Mouse (Mus musculus) spleen, adult 2 months (tissue): ENCODE results near the gene Itgax. TPM values are rescaled to one million over a fixed set of nuclear protein-coding genes. Genes with fewer than 3 reads are reported as not detected.

ENCODE experiments used
- DNase-seq, 2 experiments: peaks; one replicate each; pipeline versions ENCODE4 v3.0.0 to v3.0.0-alpha.2; 2012 to 2021; ENCODE audit warnings: low spot score in 2 of 2, low read depth in 1 of 2
- H3K27ac ChIP-seq: fragments of 200-500 bp; 2 replicates; pipeline ENCODE4 v1.5.1; 2012; ENCODE audit warnings: low read length, inconsistent platforms; ENCODE audit not compliant: insufficient read depth
- H3K27me3 ChIP-seq: fragments of 200-500 bp; 2 replicates; pipeline ENCODE4 v1.6.1; 2012; ENCODE audit warnings: mild to moderate bottlenecking, moderate library complexity, low read length, inconsistent platforms; ENCODE audit not compliant: control insufficient read depth, insufficient read depth
- H3K36me3 ChIP-seq: fragments of 200-500 bp; 2 replicates; pipeline ENCODE4 v1.6.1; 2012; ENCODE audit warnings: mild to moderate bottlenecking, low read length, inconsistent platforms; ENCODE audit not compliant: control insufficient read depth, insufficient read depth
- H3K4me1 ChIP-seq: fragments of 200-500 bp; 2 replicates; pipeline ENCODE4 v1.6.1; 2011; ENCODE audit warnings: inconsistent platforms; ENCODE audit not compliant: control insufficient read depth, insufficient read depth, insufficient read length
- H3K4me3 ChIP-seq: fragments of 200-500 bp; 2 replicates; pipeline ENCODE4 v1.5.1; 2011; ENCODE audit warnings: mild to moderate bottlenecking, inconsistent platforms; ENCODE audit not compliant: insufficient read depth, insufficient read length; ENCODE audit errors: extremely low read depth
- CTCF ChIP-seq: fragments of 200-500 bp; IDR thresholded peaks from 2 replicates; pipeline ENCODE4 v1.5.1; 2011; ENCODE audit warnings: mild to moderate bottlenecking, inconsistent platforms; ENCODE audit not compliant: insufficient read depth, insufficient read length, insufficient replicate concordance; ENCODE audit errors: extremely low read depth
- POLR2A ChIP-seq: fragments of 200-500 bp; IDR thresholded peaks from 2 replicates; pipeline ENCODE4 v1.6.1; 2011; ENCODE audit warnings: low read depth, low read length, inconsistent platforms
- WGBS: fragments of 180-500 bp; shearing (Covaris S2); methylation state at CpG from one replicate; pipeline ENCODE4 v1.1.7; 2018; 5-methylcytosine and 5-hydroxymethylcytosine counted together
- polyA plus RNA-seq: library from polyadenylated mRNA; depleted of rRNA; stranded (reverse); fragments of >200 nt; gene quantifications from 2 replicates; pipeline ENCODE4 v1.2.3, GENCODE M21; 2012; rRNA removed

Gene Itgax
- polyA plus RNA-seq, 1 experiment = 28.4 TPM

DNA sequence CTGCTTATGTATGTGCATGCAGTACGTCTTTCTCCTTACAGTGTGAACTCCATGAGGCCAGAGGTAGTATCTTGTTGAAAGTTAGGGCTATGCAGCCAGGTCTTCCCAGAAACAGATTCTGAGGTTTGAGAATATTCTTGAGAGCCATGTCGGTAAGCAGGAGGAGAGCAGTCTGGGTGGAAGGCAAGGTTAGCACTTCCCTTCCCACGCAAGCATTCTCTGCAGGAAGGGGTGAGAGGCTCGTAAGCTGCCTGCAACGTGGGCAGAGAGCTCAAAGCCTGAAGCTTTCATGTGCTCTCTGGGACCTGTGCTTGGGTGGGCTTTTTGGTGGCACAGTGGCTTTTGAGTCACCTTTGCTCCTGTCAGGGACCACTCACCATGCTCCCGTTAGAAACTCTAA is 51.2 kb downstream of the Itgax start:
- no peaks in the 10 kb centered on the region for H3K36me3 ChIP-seq
- H3K4me1 ChIP-seq = peaks cover 22% of the 10 kb centered on the region; the same call in 1 of the 2 replicates
- DNase-seq = no peak
- no peaks in the 10 kb centered on the region for H3K27me3 ChIP-seq
- WGBS = 36% methylated on average over 6 of the region's 6 CpGs
- TF ChIP-seq POLR2A (no peak), CTCF (no peak)
- peak overlapping the region; percentile 26 for H3K27ac ChIP-seq
- no peak overlapping the region for H3K4me3 ChIP-seq

- Histone ChIP-seq H3K27me3 (no peaks in the 10 kb centered on the region), H3K4me1 (peaks cover 22% of the 10 kb centered on the region; the same call in 1 of the 2 replicates), H3K36me3 (no peaks in the 10 kb centered on the region), H3K4me3 (no peak overlapping the region), H3K27ac (no peak overlapping the region)
- no peak for DNase-seq
- TF ChIP-seq POLR2A (no peak), CTCF (no peak)
- WGBS = 39% methylated on average over 10 of the region's 10 CpGs
Observed at GRCm38 (mm10) chr7:128181691-128182090, 52.3 kb downstream of the Itgax start.

Other genes starting within 250 kb of the Itgax start
- 1.4 and 1.7 TPM in 2 replicates for gene Prss53, start 238.6 kb upstream of the Itgax start, polyA plus RNA-seq
- not detected in 2 replicates for gene Gm21974, start 234.1 kb upstream of the Itgax start, polyA plus RNA-seq
- 46.1 and 61.2 TPM in 2 replicates for gene Vkorc1, start 233.9 kb upstream of the Itgax start, polyA plus RNA-seq
- 59.9 and 70.8 TPM in 2 replicates for gene Bckdk, start 225.5 kb upstream of the Itgax start, polyA plus RNA-seq
- 11.3 and 12.2 TPM in 2 replicates for gene Kat8, start 217.0 kb upstream of the Itgax start, polyA plus RNA-seq
- gene Prss8, start 199.4 kb upstream of the Itgax start, polyA plus RNA-seq = 3.7 and 4.2 TPM in 2 replicates
- gene Prss36, start 182.8 kb upstream of the Itgax start, polyA plus RNA-seq = 4.4 and 6.0 TPM in 2 replicates
- gene Fus, start 162.1 kb upstream of the Itgax start, polyA plus RNA-seq = 239 and 285 TPM in 2 replicates
- gene Pycard, start 135.7 kb upstream of the Itgax start, polyA plus RNA-seq = 98.6 and 100 TPM in 2 replicates
- gene Trim72, start 125.6 kb upstream of the Itgax start, polyA plus RNA-seq = 0.19 and 0.33 TPM in 2 replicates
- 11.1 and 26.4 TPM in 2 replicates for gene Itgam, start 66.9 kb upstream of the Itgax start, polyA plus RNA-seq
- 0.40 and 0.61 TPM in 2 replicates for gene Gm49368, start 66.9 kb upstream of the Itgax start, polyA plus RNA-seq
- gene Itgad, start 24.8 kb downstream of the Itgax start, polyA plus RNA-seq = 50.9 and 61.3 TPM in 2 replicates
- gene Cox6a2, start 76.8 kb downstream of the Itgax start, polyA plus RNA-seq = 14.6 and 17.6 TPM in 2 replicates
- gene Armc5, start 107.8 kb downstream of the Itgax start, polyA plus RNA-seq = 32.9 and 47.1 TPM in 2 replicates
- 1.1 and 1.4 TPM in 2 replicates for gene 9130023H24Rik, start 108.5 kb downstream of the Itgax start, polyA plus RNA-seq
- gene Tgfb1i1, start 117.3 kb downstream of the Itgax start, polyA plus RNA-seq = 33.8 and 40.4 TPM in 2 replicates
- 0.15 and 0.53 TPM in 2 replicates for gene Slc5a2, start 136.1 kb downstream of the Itgax start, polyA plus RNA-seq
- 32.6 and 41.0 TPM in 2 replicates for gene BC017158, start 168.6 kb downstream of the Itgax start, polyA plus RNA-seq